Mouse (Mus musculus) neural tube, embryonic 15.5 days (tissue): ENCODE results near the gene Mink1. TPM values are rescaled to one million over a fixed set of nuclear protein-coding genes. Genes with fewer than 3 reads are reported as not detected.
A peak's percentile ranks its signal among the peaks of the same experiment; 100 is the strongest.

Experiments used
- ATAC-seq: fragments of 200-750 bp; cut with Nextera tagmentation; 2 replicates; pipeline ENCODE4 v1.8.0; 2017; ENCODE audit warnings: mild to moderate bottlenecking, moderate TSS enrichment, moderate library complexity; ENCODE audit not compliant: low FRiP score
- H3K27ac ChIP-seq: fragments of 300-500 bp; sonication (generic); replicated peaks from 2 replicates; pipeline ENCODE4 v1.5.1; 2015; ENCODE audit warnings: mild to moderate bottlenecking, inconsistent platforms
- H3K27me3 ChIP-seq: fragments of 300-500 bp; sonication (generic); replicated peaks from 2 replicates; pipeline ENCODE4 v1.6.1; 2015; ENCODE audit warnings: inconsistent platforms
- H3K36me3 ChIP-seq: fragments of 300-500 bp; sonication (generic); 2 replicates; pipeline ENCODE4 v1.6.1; 2015; ENCODE audit warnings: inconsistent platforms
- H3K4me1 ChIP-seq: fragments of 300-500 bp; sonication (generic); 2 replicates; pipeline ENCODE4 v1.6.1; 2015; ENCODE audit warnings: inconsistent platforms
- H3K4me2 ChIP-seq: fragments of 300-500 bp; sonication (generic); 2 replicates; pipeline ENCODE4 v1.6.1; 2015; ENCODE audit warnings: inconsistent platforms, mild to moderate bottlenecking, moderate library complexity
- H3K4me3 ChIP-seq: fragments of 300-500 bp; sonication (generic); replicated peaks from 2 replicates; pipeline ENCODE4 v1.5.1; 2015; ENCODE audit warnings: mild to moderate bottlenecking, inconsistent platforms
- H3K9ac ChIP-seq: fragments of 300-500 bp; sonication (generic); replicated peaks from 2 replicates; pipeline ENCODE4 v1.6.1; 2015; ENCODE audit warnings: mild to moderate bottlenecking, inconsistent platforms
- H3K9me3 ChIP-seq: fragments of 300-500 bp; sonication (generic); replicated peaks from 2 replicates; pipeline ENCODE4 v1.6.1; 2016; ENCODE audit warnings: inconsistent platforms
- WGBS: fragments of 180-500 bp; shearing (Covaris S2); methylation state at CpG from one replicate; pipeline ENCODE4 v1.1.7; 2015; ENCODE audit warnings: mixed read lengths; 5-methylcytosine and 5-hydroxymethylcytosine counted together
- polyA plus RNA-seq: library from polyadenylated mRNA; unstranded; fragments of >200 nt; fragmentation: Nextera tagmentation; extraction: Ambion mirVana; gene quantifications from 2 replicates; pipeline ENCODE4 v1.2.1, GENCODE M21; 2015

Gene Mink1
- polyA plus RNA-seq, 1 experiment from 2014 or later: 16.6 TPM

GRCm38 (mm10) chr11:70579710-70580357, 17.2 kb downstream of the Mink1 start:
- H3K27me3 ChIP-seq: no peaks in the 10 kb centered on the region
- no peak overlapping the region for H3K27ac ChIP-seq
- H3K9ac ChIP-seq: no peak overlapping the region
- 88% methylated on average over 9 of the region's 9 CpGs for WGBS
- no peaks in the 10 kb centered on the region for H3K36me3 ChIP-seq
- no peak for ATAC-seq
- no peak overlapping the region for H3K4me2 ChIP-seq
- H3K4me1 ChIP-seq: peaks cover 60% of the 10 kb centered on the region
- H3K9me3 ChIP-seq: no peaks in the 10 kb centered on the region
- no peak overlapping the region for H3K4me3 ChIP-seq

GRCm38 (mm10) chr11:70580358-70580720, 17.7 kb downstream of the Mink1 start:
- WGBS: 46% methylated on average over 5 of the region's 5 CpGs
- H3K9me3 ChIP-seq: no peaks in the 10 kb centered on the region
- no peak overlapping the region for H3K4me3 ChIP-seq
- no peaks in the 10 kb centered on the region for H3K27me3 ChIP-seq
- no peaks in the 10 kb centered on the region for H3K36me3 ChIP-seq
- H3K9ac ChIP-seq: no peak overlapping the region
- no peak overlapping the region for H3K4me2 ChIP-seq
- ATAC-seq: no peak
- H3K4me1 ChIP-seq: peaks cover 65% of the 10 kb centered on the region
- H3K27ac ChIP-seq: no peak overlapping the region

- Histone ChIP-seq H3K4me2 (no peak overlapping the region), H3K4me1 (peaks cover 69% of the 10 kb centered on the region), H3K4me3 (no peak overlapping the region), H3K27me3 (no peaks in the 10 kb centered on the region), H3K9me3 (no peaks in the 10 kb centered on the region), H3K36me3 (no peaks in the 10 kb centered on the region), H3K9ac (no peak overlapping the region), H3K27ac (no peak overlapping the region)
- ATAC-seq: no peak
- WGBS: 94% methylated on average over 3 of the region's 3 CpGs
These were observed 18.2 kb downstream of the Mink1 start for GRCm38 (mm10) chr11:70580921-70581320.

- Histone ChIP-seq H3K36me3 (no peaks in the 10 kb centered on the region), H3K27ac (no peak overlapping the region), H3K9me3 (no peaks in the 10 kb centered on the region), H3K4me3 (no peak overlapping the region), H3K4me2 (no peak overlapping the region), H3K9ac (no peak overlapping the region), H3K27me3 (no peaks in the 10 kb centered on the region), H3K4me1 (peaks cover 70% of the 10 kb centered on the region)
- no peak for ATAC-seq
- 77% methylated on average over 3 of the region's 3 CpGs for WGBS
These were observed 19.5 kb downstream of the Mink1 start for GRCm38 (mm10) chr11:70582196-70582595.

- no peak for ATAC-seq
- 72% methylated on average over 6 of the region's 6 CpGs for WGBS
- H3K27ac ChIP-seq: peak overlapping the region; percentile 23; the same call in 1 of the 2 replicates
These were observed 20.5 kb downstream of the Mink1 start for GRCm38 (mm10) chr11:70583022-70583714.

GRCm38 (mm10) chr11:70583775-70584174, 21.1 kb downstream of the Mink1 start:
- WGBS: 94% methylated on average over 7 of the region's 7 CpGs
- Histone ChIP-seq H3K36me3 (no peaks in the 10 kb centered on the region), H3K9ac (no peak overlapping the region), H3K9me3 (no peaks in the 10 kb centered on the region), H3K4me3 (no peak overlapping the region), H3K27ac (peak overlapping the region; percentile 23; the same call in 1 of the 2 replicates), H3K4me1 (peaks cover 54% of the 10 kb centered on the region), H3K4me2 (no peak overlapping the region), H3K27me3 (no peaks in the 10 kb centered on the region)
- ATAC-seq: no peak

More at GRCm38 (mm10) chr11:70583022-70583714, 20.5 kb downstream of the Mink1 start:
- Histone ChIP-seq H3K4me1 (peaks cover 60% of the 10 kb centered on the region), H3K9ac (no peak overlapping the region), H3K36me3 (no peaks in the 10 kb centered on the region), H3K4me2 (no peak overlapping the region), H3K4me3 (no peak overlapping the region), H3K27me3 (no peaks in the 10 kb centered on the region), H3K9me3 (no peaks in the 10 kb centered on the region)

GRCm38 (mm10) chr11:70585457-70585856, 22.8 kb downstream of the Mink1 start:
- ATAC-seq: no peak; the same call in 1 of the 2 replicates
- no peak overlapping the region for H3K9ac ChIP-seq

GRCm38 (mm10) chr11:70586261-70586660, 23.6 kb downstream of the Mink1 start:
- no peak for ATAC-seq
- no peaks in the 10 kb centered on the region for H3K36me3 ChIP-seq
- H3K27me3 ChIP-seq: no peaks in the 10 kb centered on the region
- H3K9ac ChIP-seq: no peak overlapping the region
- no peak overlapping the region for H3K27ac ChIP-seq
- WGBS: 92% methylated on average over 3 of the region's 3 CpGs
- H3K4me2 ChIP-seq: no peak overlapping the region
- H3K4me1 ChIP-seq: peaks cover 39% of the 10 kb centered on the region
- H3K4me3 ChIP-seq: no peak overlapping the region
- no peaks in the 10 kb centered on the region for H3K9me3 ChIP-seq

More at GRCm38 (mm10) chr11:70585457-70585856, 22.8 kb downstream of the Mink1 start:
- H3K36me3 ChIP-seq: no peaks in the 10 kb centered on the region
- H3K4me3 ChIP-seq: no peak overlapping the region
- H3K4me2 ChIP-seq: no peak overlapping the region
- H3K27me3 ChIP-seq: no peaks in the 10 kb centered on the region
- 20% methylated on average over 7 of the region's 7 CpGs for WGBS
- peak overlapping the region; percentile 54; the same call in 1 of the 2 replicates for H3K27ac ChIP-seq
- H3K9me3 ChIP-seq: no peaks in the 10 kb centered on the region
- peaks cover 39% of the 10 kb centered on the region for H3K4me1 ChIP-seq

GRCm38 (mm10) chr11:70586954-70587353, 24.3 kb downstream of the Mink1 start:
- no peaks in the 10 kb centered on the region for H3K36me3 ChIP-seq
- H3K4me1 ChIP-seq: peaks cover 37% of the 10 kb centered on the region
- H3K27ac ChIP-seq: no peak overlapping the region
- no peaks in the 10 kb centered on the region for H3K27me3 ChIP-seq
- ATAC-seq: no peak
- no peak overlapping the region for H3K4me3 ChIP-seq
- no peak overlapping the region for H3K9ac ChIP-seq
- H3K9me3 ChIP-seq: no peaks in the 10 kb centered on the region
- 76% methylated on average over 5 of the region's 5 CpGs for WGBS
- no peak overlapping the region for H3K4me2 ChIP-seq

- ATAC-seq: no peak
These were observed 29.1 kb downstream of the Mink1 start for GRCm38 (mm10) chr11:70591733-70592132.

GRCm38 (mm10) chr11:70594253-70594989, 31.7 kb downstream of the Mink1 start:
- WGBS: 86% methylated on average over 15 of the region's 15 CpGs
- H3K4me2 ChIP-seq: no peak overlapping the region

More at GRCm38 (mm10) chr11:70591733-70592132, 29.1 kb downstream of the Mink1 start:
- no peaks in the 10 kb centered on the region for H3K27me3 ChIP-seq
- H3K4me3 ChIP-seq: no peak overlapping the region
- no peaks in the 10 kb centered on the region for H3K36me3 ChIP-seq
- peaks cover 11% of the 10 kb centered on the region; the same call in 1 of the 2 replicates for H3K4me1 ChIP-seq
- H3K9me3 ChIP-seq: no peaks in the 10 kb centered on the region
- no peak overlapping the region for H3K27ac ChIP-seq
- H3K9ac ChIP-seq: no peak overlapping the region
- 85% methylated on average over 1 of the region's 1 CpGs for WGBS
- no peak overlapping the region for H3K4me2 ChIP-seq

More at GRCm38 (mm10) chr11:70594253-70594989, 31.7 kb downstream of the Mink1 start:
- no peaks in the 10 kb centered on the region for H3K27me3 ChIP-seq
- peaks cover 11% of the 10 kb centered on the region; the same call in 1 of the 2 replicates for H3K4me1 ChIP-seq
- H3K4me3 ChIP-seq: no peak overlapping the region
- ATAC-seq: no peak
- H3K9ac ChIP-seq: no peak overlapping the region
- H3K36me3 ChIP-seq: peaks cover 24% of the 10 kb centered on the region
- no peaks in the 10 kb centered on the region for H3K9me3 ChIP-seq
- no peak overlapping the region for H3K27ac ChIP-seq
